Mouse (Mus musculus) ES-Bruce4 (cell line): Measurements from ENCODE around the gene Serpina3k.

Experiments used
- CTCF ChIP-seq: IDR thresholded peaks from one replicate; pipeline ENCODE4 v1.8.1; 2011; ENCODE audit warnings: low read depth, low read length
- EP300 ChIP-seq: IDR thresholded peaks from 2 replicates; pipeline ENCODE4 v1.6.1; 2011; ENCODE audit warnings: low read depth, low read length; ENCODE audit not compliant: insufficient read depth
- POLR2A ChIP-seq: IDR thresholded peaks from one replicate; pipeline ENCODE4 v1.8.1; 2011; ENCODE audit warnings: low read length; ENCODE audit not compliant: insufficient read depth

DNA sequence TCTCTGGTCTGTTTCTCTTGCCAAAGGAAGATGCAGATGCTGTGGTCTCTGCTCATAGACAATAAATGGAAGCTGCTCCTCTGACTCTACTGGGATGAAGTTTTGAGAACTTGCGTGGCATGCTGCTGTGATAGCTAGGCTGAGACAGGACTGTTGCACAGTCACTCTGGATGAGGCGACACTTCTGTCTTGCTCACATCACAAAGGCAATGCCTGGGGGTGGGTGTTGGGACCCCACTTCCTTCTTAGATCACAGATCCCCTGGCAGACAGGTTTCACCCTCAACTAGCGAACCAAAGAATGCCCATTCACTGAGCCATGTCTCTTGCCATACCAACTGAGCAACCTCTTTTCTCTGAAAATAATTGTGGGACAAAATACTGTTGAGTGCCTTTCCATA lies 419 bp downstream of the Serpina3k start:
- no peak for TF ChIP-seq POLR2A
- no peak for TF ChIP-seq CTCF
- TF ChIP-seq EP300 = no peak
